Mouse (Mus musculus): ENCODE measurements around the gene Gm37419. TPM values are rescaled to one million over a fixed set of nuclear protein-coding genes. Genes with fewer than 3 reads are reported as not detected.

Gene Gm37419
- polyA plus RNA-seq, 1 experiment from 2014 or later, result not detected

DNA sequence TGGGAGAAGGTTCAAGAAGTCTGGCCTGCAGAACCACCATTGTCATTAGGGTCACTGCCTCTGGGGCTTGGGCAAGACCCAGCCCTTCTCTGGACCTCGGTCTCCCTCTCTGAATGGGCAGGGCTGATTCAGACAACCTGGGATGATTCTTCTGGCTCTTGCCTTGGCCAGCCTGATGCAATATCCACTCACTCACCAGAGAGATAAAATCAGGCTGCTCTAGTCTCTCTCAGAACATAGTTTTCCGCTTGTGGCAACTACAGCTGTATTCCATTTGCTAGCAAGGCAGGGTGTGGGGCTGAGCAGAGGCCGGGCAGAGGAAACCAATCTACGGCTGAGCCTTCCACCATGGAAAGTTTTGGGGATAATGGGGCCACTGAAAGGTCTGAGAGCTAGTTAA lies 19.4 kb upstream of the Gm37419 start:
- Histone ChIP-seq H3K4me2 (ENCODE audit: low read depth, low read length) (no peak overlapping the region), H3K27ac (ENCODE audit: low read depth) (no peak overlapping the region), H3K9ac (replicated peaks) (no peak overlapping the region), H3K27me3 (ENCODE audit: insufficient read depth, low read length) (no peaks in the 10 kb centered on the region), H3K36me3 (replicated peaks; ENCODE audit: insufficient read depth, low read length) (peaks cover 14% of the 10 kb centered on the region), H3K4me3 (ENCODE audit: low read depth, low read length) (no peak overlapping the region), H3K4me1 (ENCODE audit: insufficient read depth) (no peaks in the 10 kb centered on the region), H3K9me3 (ENCODE audit: low read length) (peaks cover 3% of the 10 kb centered on the region; the same call in 1 of the 2 replicates)
- WGBS (ENCODE audit: insufficient replicate concordance), result 87% methylated on average over 4 of the region's 4 CpGs
- no peak for DNase-seq
- ATAC-seq, result no peak
- no peak for TF ChIP-seq CTCF (IDR thresholded peaks at IDR 0.05; ENCODE audit: low read depth)
- no peak for TF ChIP-seq EP300 (IDR thresholded peaks at IDR 0.05; ENCODE audit: low read depth)

DNA sequence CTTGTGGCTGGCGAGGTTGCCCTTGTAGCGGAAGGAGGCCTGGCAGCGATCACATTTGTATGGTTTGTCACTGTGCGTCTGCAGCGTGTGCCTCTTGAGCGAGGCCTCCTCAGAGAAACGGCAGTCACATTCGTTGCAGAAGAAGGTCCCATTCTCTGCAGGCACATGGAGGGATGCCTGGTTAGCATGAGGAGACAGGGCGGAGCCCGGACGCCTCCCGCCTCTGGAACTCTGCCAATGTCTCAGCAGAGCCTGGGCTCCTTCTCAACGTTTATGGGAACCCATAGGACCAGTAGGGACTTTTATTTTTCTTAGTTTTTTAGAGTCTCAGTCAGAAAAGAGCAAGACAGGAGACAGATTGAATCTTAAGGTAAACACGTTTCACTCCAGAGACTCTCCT lies 18.4 kb upstream of the Gm37419 start:
- H3K27ac ChIP-seq (ENCODE audit: low read depth), result no peak overlapping the region
- no peak for TF ChIP-seq EP300 (IDR thresholded peaks at IDR 0.05; ENCODE audit: low read depth)
- no peak for TF ChIP-seq CTCF (IDR thresholded peaks at IDR 0.05; ENCODE audit: low read depth)
- ATAC-seq, result no peak
- no peak for DNase-seq
- H3K9ac ChIP-seq (replicated peaks), result no peak overlapping the region
- peaks cover 17% of the 10 kb centered on the region for H3K36me3 ChIP-seq (replicated peaks; ENCODE audit: insufficient read depth, low read length)
- H3K4me3 ChIP-seq (ENCODE audit: low read depth, low read length), result no peak overlapping the region
- no peaks in the 10 kb centered on the region for H3K4me1 ChIP-seq (ENCODE audit: insufficient read depth)
- 79% methylated on average over 14 of the region's 14 CpGs for WGBS (ENCODE audit: insufficient replicate concordance)
- peaks cover 3% of the 10 kb centered on the region; the same call in 1 of the 2 replicates for H3K9me3 ChIP-seq (ENCODE audit: low read length)
- no peaks in the 10 kb centered on the region for H3K27me3 ChIP-seq (ENCODE audit: insufficient read depth, low read length)
- H3K4me2 ChIP-seq (ENCODE audit: low read depth, low read length), result no peak overlapping the region

DNA sequence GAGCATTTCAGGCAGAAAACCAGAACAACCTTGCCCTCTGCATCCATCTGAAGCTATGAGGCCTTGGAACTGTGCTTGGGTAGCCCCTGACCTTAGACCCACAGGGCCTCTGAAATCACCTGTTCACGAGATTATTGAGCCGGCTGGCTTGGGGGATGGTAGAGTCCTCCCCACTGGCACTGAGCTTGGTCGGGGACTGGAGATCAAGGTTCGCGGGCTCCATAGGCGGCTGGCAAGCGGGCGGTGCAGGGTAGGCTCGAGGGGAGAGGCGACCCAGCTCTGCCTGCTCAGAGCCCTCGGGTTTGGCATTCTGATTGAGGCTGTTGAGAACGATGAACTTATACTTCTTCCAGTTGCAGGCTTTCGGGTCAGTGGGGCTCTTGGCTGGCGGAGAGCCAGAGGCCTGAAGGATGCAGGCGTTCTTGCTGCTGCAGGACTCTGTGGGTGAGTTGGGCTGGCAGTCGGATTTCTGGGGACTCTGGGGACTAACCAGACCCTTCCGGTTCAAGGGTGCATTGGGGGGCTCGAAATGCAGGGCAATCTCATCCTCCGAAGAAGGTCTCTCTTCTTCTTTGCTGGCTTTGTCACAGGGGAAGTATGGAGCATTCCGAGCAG lies 16.0 kb upstream of the Gm37419 start:
- ATAC-seq (peak; percentile 97), DNase-seq (peak; percentile 76)
- Histone ChIP-seq H3K27ac (ENCODE audit: low read depth) (no peak overlapping the region), H3K36me3 (replicated peaks; ENCODE audit: insufficient read depth, low read length) (peaks cover 14% of the 10 kb centered on the region), H3K4me1 (ENCODE audit: insufficient read depth) (no peaks in the 10 kb centered on the region), H3K4me3 (ENCODE audit: low read depth, low read length) (peak overlapping the region; percentile 15), H3K9ac (replicated peaks) (0 out of 2 replicates have a peak overlapping the region, but pooled peaks have one; percentile 18), H3K9me3 (ENCODE audit: low read length) (peaks cover 3% of the 10 kb centered on the region; the same call in 1 of the 2 replicates), H3K27me3 (ENCODE audit: insufficient read depth, low read length) (no peaks in the 10 kb centered on the region), H3K4me2 (ENCODE audit: low read depth, low read length) (peak overlapping the region; percentile 62)
- no peak for TF ChIP-seq EP300 (IDR thresholded peaks at IDR 0.05; ENCODE audit: low read depth)
- no peak for TF ChIP-seq CTCF (IDR thresholded peaks at IDR 0.05; ENCODE audit: low read depth)
- whole genome bisulfite sequencing (ENCODE audit: insufficient replicate concordance), result 64% methylated on average over 20 of the region's 20 CpGs

DNA sequence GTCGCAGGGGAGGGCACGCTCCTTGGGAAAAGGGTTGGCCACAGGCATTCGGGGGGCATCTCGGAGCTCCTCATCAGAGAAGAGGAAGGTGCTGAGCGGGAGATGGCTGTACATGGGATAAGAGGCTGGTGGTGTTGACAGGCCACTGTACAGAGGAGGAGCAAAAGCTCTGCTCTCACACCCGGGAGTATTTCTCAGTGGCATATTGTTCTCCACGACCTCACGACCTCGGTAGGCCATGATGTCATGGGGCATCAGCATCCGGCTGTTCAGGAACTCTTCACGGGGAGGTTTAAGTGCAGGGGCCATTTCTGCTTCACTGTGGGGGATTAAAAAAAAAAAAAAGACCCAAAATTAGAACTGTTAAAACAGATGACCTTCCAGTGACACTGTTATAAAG lies 15.4 kb upstream of the Gm37419 start:
- Histone ChIP-seq H3K27ac (ENCODE audit: low read depth) (no peak overlapping the region), H3K9me3 (ENCODE audit: low read length) (peaks cover under 1% of the 10 kb centered on the region; the same call in 1 of the 2 replicates), H3K9ac (replicated peaks) (no peak overlapping the region), H3K4me2 (ENCODE audit: low read depth, low read length) (peak overlapping the region; percentile 62), H3K4me3 (ENCODE audit: low read depth, low read length) (peak overlapping the region; percentile 15; the same call in 1 of the 2 replicates), H3K4me1 (ENCODE audit: insufficient read depth) (no peaks in the 10 kb centered on the region), H3K36me3 (replicated peaks; ENCODE audit: insufficient read depth, low read length) (peaks cover 12% of the 10 kb centered on the region), H3K27me3 (ENCODE audit: insufficient read depth, low read length) (no peaks in the 10 kb centered on the region)
- 70% methylated on average over 11 of the region's 11 CpGs for WGBS (ENCODE audit: insufficient replicate concordance)
- no peak for TF ChIP-seq EP300 (IDR thresholded peaks at IDR 0.05; ENCODE audit: low read depth)
- no peak for TF ChIP-seq CTCF (IDR thresholded peaks at IDR 0.05; ENCODE audit: low read depth)
- DNase-seq (no peak), ATAC-seq (no peak)

DNA sequence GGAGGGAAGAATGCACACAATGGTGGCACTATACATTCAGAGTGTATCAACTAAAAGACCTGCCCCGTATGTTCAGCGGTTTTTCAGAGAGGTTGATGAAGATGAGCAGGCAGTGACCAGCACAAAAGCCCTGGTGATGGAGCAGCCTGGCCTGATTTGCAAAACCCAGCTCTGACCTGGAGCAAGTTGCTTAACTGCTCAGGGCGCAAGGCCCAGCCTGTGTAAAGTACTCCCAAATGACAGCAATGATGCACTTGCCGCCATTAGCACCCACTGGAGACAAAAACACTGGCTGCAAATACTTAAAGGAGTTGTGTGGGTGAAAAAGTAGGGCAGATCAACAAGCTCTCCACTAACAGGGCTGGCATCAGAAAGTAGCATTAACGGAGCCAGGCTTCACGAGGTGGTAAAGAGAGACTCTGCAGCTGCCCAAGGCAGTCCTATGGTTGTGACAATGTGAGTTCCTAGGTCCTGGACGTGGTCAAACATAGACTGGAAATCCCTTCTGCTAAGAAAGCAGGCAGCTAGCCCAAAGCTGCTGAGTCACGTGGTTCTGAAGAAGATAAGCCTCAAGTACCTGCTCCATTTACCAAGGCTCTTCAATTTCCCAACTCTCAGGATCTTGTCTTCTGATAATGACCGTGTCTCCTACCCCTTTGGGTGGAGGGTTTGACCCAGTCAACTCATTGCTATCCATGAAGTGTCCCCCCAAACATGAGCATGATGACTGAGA lies 14.5 kb upstream of the Gm37419 start:
- H3K27ac ChIP-seq (ENCODE audit: low read depth), result no peak overlapping the region
- H3K4me1 ChIP-seq (ENCODE audit: insufficient read depth), result no peaks in the 10 kb centered on the region
- TF ChIP-seq EP300 (IDR thresholded peaks at IDR 0.05; ENCODE audit: low read depth) (no peak), CTCF (IDR thresholded peaks at IDR 0.05; ENCODE audit: low read depth) (no peak)
- H3K4me3 ChIP-seq (ENCODE audit: low read depth, low read length), result no peak overlapping the region
- no peak overlapping the region for H3K4me2 ChIP-seq (ENCODE audit: low read depth, low read length)
- DNase-seq (no peak), ATAC-seq (no peak)
- no peaks in the 10 kb centered on the region for H3K27me3 ChIP-seq (ENCODE audit: insufficient read depth, low read length)
- H3K9me3 ChIP-seq (ENCODE audit: low read length), result no peaks in the 10 kb centered on the region
- H3K36me3 ChIP-seq (replicated peaks; ENCODE audit: insufficient read depth, low read length), result peaks cover 9% of the 10 kb centered on the region; the same call in 1 of the 2 replicates
- H3K9ac ChIP-seq (replicated peaks), result no peak overlapping the region
- WGBS (ENCODE audit: insufficient replicate concordance), result 70% methylated on average over 9 of the region's 9 CpGs

DNA sequence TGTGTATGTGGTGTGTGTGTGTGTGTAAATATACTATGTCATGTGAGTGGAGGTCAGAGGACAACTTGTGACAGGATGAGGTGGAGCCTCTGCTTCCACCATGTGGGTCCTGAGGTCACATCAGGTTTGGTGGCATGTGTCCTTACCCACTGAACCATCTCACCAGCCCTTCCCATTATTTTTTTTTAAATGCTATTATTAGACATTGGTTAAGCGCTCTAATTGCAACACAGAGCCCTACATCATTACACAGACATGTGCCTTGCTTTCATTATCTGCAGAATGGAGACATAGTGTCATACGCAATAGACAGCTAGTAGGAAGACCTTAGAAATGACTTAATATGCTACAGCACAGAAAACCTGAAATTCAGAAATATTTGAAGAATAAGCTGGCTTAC lies 12.1 kb upstream of the Gm37419 start:
- no peak for DNase-seq
- no peak for ATAC-seq
- Histone ChIP-seq H3K4me3 (ENCODE audit: low read depth, low read length) (no peak overlapping the region), H3K4me2 (ENCODE audit: low read depth, low read length) (no peak overlapping the region), H3K27ac (ENCODE audit: low read depth) (no peak overlapping the region), H3K4me1 (ENCODE audit: insufficient read depth) (peaks cover 10% of the 10 kb centered on the region), H3K9me3 (ENCODE audit: low read length) (no peaks in the 10 kb centered on the region), H3K27me3 (ENCODE audit: insufficient read depth, low read length) (no peaks in the 10 kb centered on the region), H3K36me3 (replicated peaks; ENCODE audit: insufficient read depth, low read length) (peaks cover 9% of the 10 kb centered on the region; the same call in 1 of the 2 replicates), H3K9ac (replicated peaks) (no peak overlapping the region)
- no peak for TF ChIP-seq CTCF (IDR thresholded peaks at IDR 0.05; ENCODE audit: low read depth)
- TF ChIP-seq EP300 (IDR thresholded peaks at IDR 0.05; ENCODE audit: low read depth), result no peak
- WGBS (ENCODE audit: insufficient replicate concordance), result 75% methylated on average over 2 of the region's 2 CpGs
